Mouse (Mus musculus) thymus, adult 2 months (tissue): ENCODE measurements around the gene Mrpl48.

Experiments used
- CTCF ChIP-seq: fragments of 200-500 bp; IDR thresholded peaks from 2 replicates; pipeline ENCODE4 v1.5.1; 2012; ENCODE audit warnings: mild to moderate bottlenecking, control low read depth, low read length, moderate library complexity, borderline replicate concordance; ENCODE audit not compliant: control insufficient read depth, poor library complexity, insufficient read depth; ENCODE audit errors: extremely low read depth
- POLR2A ChIP-seq: fragments of 200-500 bp; IDR thresholded peaks from 2 replicates; pipeline ENCODE4 v1.6.1; 2012; ENCODE audit warnings: mild to moderate bottlenecking, low read length, control low read depth, moderate library complexity; ENCODE audit not compliant: control insufficient read depth, poor library complexity, insufficient read depth; ENCODE audit errors: extremely low read depth

DNA sequence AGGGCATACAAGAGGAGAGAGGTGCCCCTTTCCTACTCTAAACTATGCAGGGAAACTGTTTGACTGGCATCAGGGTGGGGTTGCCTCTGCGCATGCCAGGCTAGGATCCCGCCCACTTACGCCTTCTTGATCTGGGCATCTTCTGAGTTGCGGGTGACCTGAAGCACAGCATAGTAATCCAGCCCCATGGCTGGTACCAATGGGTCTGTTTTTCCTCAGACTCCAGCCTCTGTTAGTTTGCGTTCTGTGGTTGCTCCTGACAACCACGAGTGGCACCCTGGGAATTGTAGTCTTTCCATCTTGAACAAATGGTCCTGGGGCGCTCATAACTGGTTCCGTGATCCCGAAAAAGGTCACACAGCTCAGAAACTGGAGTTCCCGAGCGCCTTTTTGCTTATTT lies 93.5 kb downstream of the Mrpl48 start, which contains the start of gene Dnajb13:
- TF ChIP-seq CTCF (no peak), POLR2A (no peak)
